Mouse (Mus musculus) lung, postnatal 0 days (tissue): ENCODE measurements around the gene Aph1c.

Experiments used
- CTCF ChIP-seq: IDR thresholded peaks from 2 replicates; pipeline ENCODE4 v1.5.1; 2016; ENCODE audit warnings: antibody characterized with exemption, mild to moderate bottlenecking
- EP300 ChIP-seq: IDR thresholded peaks from 2 replicates; pipeline ENCODE4 v1.6.1; 2016; ENCODE audit warnings: antibody characterized with exemption, mild to moderate bottlenecking, control low read depth

GRCm38 (mm10) chr9:66795464-66796324 lies 38.8 kb downstream of the Aph1c start, which contains the start of gene Aph1b:
- 0 out of 2 replicates have a peak, but pooled peaks have one; percentile 1 for TF ChIP-seq CTCF
- no peak for TF ChIP-seq EP300
